Mouse (Mus musculus): ENCODE measurements around the gene Gopc.
"Not testable (repeated sequence)": the region's sequence is repeated elsewhere in the genome, so short reads cannot be mapped to it uniquely, and the experiment has no call there.

The Gopc gene

DNA sequence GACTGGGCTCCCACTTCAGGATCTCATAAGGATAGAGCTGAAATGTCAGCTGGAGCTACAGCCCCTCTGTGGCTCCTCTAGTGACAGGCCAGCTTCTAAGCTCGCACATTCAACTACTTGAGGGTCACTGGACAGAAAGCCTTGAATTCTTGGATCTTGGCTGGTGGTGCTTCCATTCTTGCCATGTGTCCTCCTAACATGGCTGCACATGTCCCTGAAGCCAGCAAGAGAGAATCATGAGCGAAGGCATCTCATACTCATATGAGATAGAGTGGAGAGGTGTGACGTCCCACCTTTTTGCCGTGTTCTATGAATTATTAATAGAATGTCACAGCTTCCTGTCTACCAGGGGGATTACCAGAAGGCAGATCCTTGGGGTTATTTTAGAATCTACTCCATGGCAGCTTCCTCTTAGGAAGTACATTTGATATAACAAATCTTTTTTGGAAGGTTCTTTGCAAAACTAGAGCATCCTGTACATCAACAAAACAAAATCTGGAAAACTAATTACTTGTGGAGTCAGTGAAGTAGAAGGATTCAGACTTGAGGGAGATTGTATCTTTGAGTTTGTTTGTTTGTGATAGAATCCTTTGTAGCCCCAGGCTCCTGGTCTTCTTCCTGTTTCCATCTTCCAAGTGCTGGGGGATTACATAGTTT is 87.9 kb downstream of the Gopc start:
- no peak for DNase-seq

DNA sequence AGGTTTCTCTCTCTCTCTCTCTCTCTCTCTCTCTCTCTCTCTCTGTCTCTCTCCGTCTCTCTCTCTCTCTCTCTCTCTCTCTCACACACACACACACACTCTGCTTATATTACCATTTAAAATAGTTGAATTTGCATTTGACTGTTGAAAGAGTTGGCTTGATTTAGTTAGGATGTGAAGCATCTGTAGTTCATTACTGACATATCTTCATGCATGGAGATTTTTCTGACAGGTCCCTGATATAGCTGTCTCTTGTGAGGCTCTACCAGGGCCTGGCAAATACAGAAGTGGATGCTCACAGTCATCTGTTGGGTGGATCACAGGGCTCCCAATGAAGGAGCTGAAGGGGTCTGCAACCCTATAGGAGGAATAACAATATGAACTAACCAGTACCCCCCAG is 89.5 kb downstream of the Gopc start:
- DNase-seq: not testable (repeated sequence)

DNA sequence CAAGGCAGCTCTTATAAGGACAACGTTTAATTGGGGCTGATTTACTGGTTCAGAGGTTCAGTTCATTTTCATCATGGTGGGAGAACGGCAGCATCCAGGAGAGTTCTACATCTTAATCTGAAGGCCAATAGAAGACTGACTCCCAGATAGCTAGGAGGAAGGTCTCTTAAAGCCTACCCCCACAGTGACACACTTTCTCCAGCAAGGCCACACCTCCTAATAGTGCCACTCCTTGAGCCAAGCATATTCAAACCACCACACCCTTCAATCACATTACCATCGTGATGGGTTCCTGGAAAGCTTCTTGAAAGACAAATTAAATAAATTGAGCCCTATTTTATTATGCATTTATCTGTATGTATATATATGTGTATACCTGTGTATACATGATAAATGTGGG is 92.7 kb downstream of the Gopc start:
- no peak for DNase-seq

DNA sequence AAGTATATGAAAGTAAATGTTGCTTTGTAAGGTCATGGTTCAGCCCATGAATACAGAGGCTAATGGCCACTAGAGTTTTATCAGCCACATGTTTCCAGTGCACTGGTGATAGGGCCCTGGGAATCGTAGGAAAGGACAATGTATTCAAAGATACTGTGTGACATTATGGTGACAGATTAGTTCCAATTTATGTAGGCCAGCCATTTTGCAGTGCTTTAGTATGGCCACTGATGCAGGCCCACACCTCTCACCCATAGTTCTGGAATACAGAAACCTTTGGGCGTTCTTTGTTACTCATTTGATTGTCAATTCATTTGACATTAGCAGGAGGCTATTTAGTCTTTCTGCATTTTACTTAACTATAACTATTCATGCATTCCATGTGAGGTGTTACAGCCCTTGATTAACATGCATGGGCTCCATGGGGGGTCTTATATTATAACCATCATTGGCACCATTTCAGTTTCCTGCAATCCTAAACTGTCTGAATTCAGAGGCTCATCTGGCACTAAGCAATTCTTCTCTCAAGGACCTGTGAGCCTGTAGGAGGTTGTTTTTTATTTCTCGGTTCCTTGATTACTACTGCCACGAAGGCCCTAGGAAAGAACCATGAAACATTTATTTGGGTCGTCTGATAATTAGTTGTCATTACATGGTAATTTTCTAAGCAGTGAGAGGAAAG is 93.9 kb downstream of the Gopc start:
- DNase-seq: no peak
